ENCODE assay signal across 19 mouse cellular contexts in genomic region chr15:102745387-102745786, GRCm38 (mm10). TPM values are rescaled to one million over a fixed set of nuclear protein-coding genes. Genes with fewer than 3 reads are reported as not detected.
DNase-seq lines count a peak whose midpoint lies in the region; ATAC-seq lines count a peak whose summit lies in the region.
"Had no signal": no experiment of that assay in that cellular context is flagged by ENCODE, and none has a peak within 500 bp of the region (broad histone marks: within the 10 kb centered on the region; RNA-seq: fewer than 3 reads in every experiment).

No protein-coding gene starts in this region.

- no peak overlapping the region for H3K9ac ChIP-seq in forebrain, embryonic 15.5 days (replicated peaks)
- H3K9ac ChIP-seq in forebrain, embryonic 11.5 days (ENCODE audit: low read length): no peak overlapping the region
- H3K9ac ChIP-seq in hindbrain, embryonic 14.5 days: peak overlapping the region; percentile 53; the same call in 1 of the 2 replicates
- H3K9ac ChIP-seq in midbrain, embryonic 13.5 days (replicated peaks): 0 out of 2 replicates have a peak overlapping the region, but pooled peaks have one; percentile 60
- H3K9ac ChIP-seq in neural tube, embryonic 15.5 days (replicated peaks): no peak overlapping the region; the same call in 1 of the 2 replicates
- H3K9ac ChIP-seq: embryonic facial prominence, embryonic 13.5 days; heart, embryonic 13.5 days; liver, embryonic 14.5 days had no signal

- peaks cover 65% of the 10 kb centered on the region for H3K4me1 ChIP-seq in forebrain, embryonic 15.5 days
- peaks cover 32% of the 10 kb centered on the region for H3K4me1 ChIP-seq in forebrain, embryonic 11.5 days (replicated peaks; ENCODE audit: control insufficient read depth, insufficient read depth, low read length)
- H3K4me1 ChIP-seq in hindbrain, embryonic 14.5 days (replicated peaks; ENCODE audit: control insufficient read depth, insufficient read depth, low read length): peaks cover 54% of the 10 kb centered on the region
- H3K4me1 ChIP-seq in midbrain, embryonic 13.5 days (replicated peaks): peaks cover 57% of the 10 kb centered on the region
- H3K4me1 ChIP-seq in neural tube, embryonic 15.5 days: peaks cover 77% of the 10 kb centered on the region

- no peak overlapping the region for H3K4me3 ChIP-seq in forebrain, embryonic 15.5 days
- no peak overlapping the region for H3K4me3 ChIP-seq in forebrain, embryonic 11.5 days (ENCODE audit: low read depth, low read length)
- no peak overlapping the region for H3K4me3 ChIP-seq in hindbrain, embryonic 14.5 days (replicated peaks; ENCODE audit: low read length)
- H3K4me3 ChIP-seq in midbrain, embryonic 13.5 days (replicated peaks): no peak overlapping the region
- no peak overlapping the region for H3K4me3 ChIP-seq in neural tube, embryonic 15.5 days (replicated peaks)
- H3K4me3 ChIP-seq: left cerebral cortex, adult 2 months; myocyte had no signal

- no peaks in the 10 kb centered on the region for H3K36me3 ChIP-seq in forebrain, embryonic 15.5 days
- H3K36me3 ChIP-seq in forebrain, embryonic 11.5 days (ENCODE audit: control insufficient read depth, insufficient read depth, low read length): no peaks in the 10 kb centered on the region
- no peaks in the 10 kb centered on the region for H3K36me3 ChIP-seq in hindbrain, embryonic 14.5 days (replicated peaks; ENCODE audit: control insufficient read depth, insufficient read depth)
- no peaks in the 10 kb centered on the region for H3K36me3 ChIP-seq in midbrain, embryonic 13.5 days
- no peaks in the 10 kb centered on the region for H3K36me3 ChIP-seq in neural tube, embryonic 15.5 days
- H3K36me3 ChIP-seq: embryonic facial prominence, embryonic 13.5 days; heart, embryonic 13.5 days; limb, embryonic 13.5 days had no signal

- peaks cover 10% of the 10 kb centered on the region; the same call in 1 of the 2 replicates for H3K27me3 ChIP-seq in forebrain, embryonic 15.5 days
- H3K27me3 ChIP-seq in forebrain, embryonic 11.5 days (ENCODE audit: control insufficient read depth, insufficient read depth, low read length): peaks cover 70% of the 10 kb centered on the region
- H3K27me3 ChIP-seq in hindbrain, embryonic 14.5 days (ENCODE audit: control insufficient read depth, insufficient read depth, low read length): peaks cover 36% of the 10 kb centered on the region
- peaks cover 52% of the 10 kb centered on the region for H3K27me3 ChIP-seq in midbrain, embryonic 13.5 days
- peaks cover 29% of the 10 kb centered on the region for H3K27me3 ChIP-seq in neural tube, embryonic 15.5 days (replicated peaks)

- H3K27ac ChIP-seq in forebrain, embryonic 15.5 days (replicated peaks): peak overlapping the region; percentile 99
- H3K27ac ChIP-seq in forebrain, embryonic 11.5 days (ENCODE audit: low read depth, low read length): no peak overlapping the region
- peak overlapping the region; percentile 97 for H3K27ac ChIP-seq in hindbrain, embryonic 14.5 days
- H3K27ac ChIP-seq in midbrain, embryonic 13.5 days: peak overlapping the region; percentile 99
- peak overlapping the region; percentile 95 for H3K27ac ChIP-seq in neural tube, embryonic 15.5 days (replicated peaks)
- H3K27ac ChIP-seq: embryonic facial prominence, embryonic 13.5 days; heart, embryonic 13.5 days; limb, embryonic 13.5 days; liver, embryonic 14.5 days had no signal

- no peak for DNase-seq in forebrain, embryonic 11.5 days (ENCODE audit: low spot score)
- DNase-seq in hindbrain, embryonic 14.5 days (ENCODE audit: low spot score): no peak
- DNase-seq in layer of hippocampus, postnatal 14 days (ENCODE audit: low spot score in 2 of 2): no peak
- DNase-seq: adrenal gland, postnatal 10 days; cerebellum, adult 2 months; heart, postnatal 4 days; right cerebral cortex, postnatal 25 days; thymus, postnatal 14 days had no signal

- no peaks in the 10 kb centered on the region for H3K9me3 ChIP-seq in forebrain, embryonic 15.5 days
- no peaks in the 10 kb centered on the region for H3K9me3 ChIP-seq in forebrain, embryonic 11.5 days (ENCODE audit: control insufficient read depth, low read length)
- no peaks in the 10 kb centered on the region for H3K9me3 ChIP-seq in hindbrain, embryonic 14.5 days (ENCODE audit: control insufficient read depth, low read length)
- no peaks in the 10 kb centered on the region for H3K9me3 ChIP-seq in midbrain, embryonic 13.5 days
- H3K9me3 ChIP-seq in neural tube, embryonic 15.5 days (replicated peaks): no peaks in the 10 kb centered on the region
- H3K9me3 ChIP-seq: embryonic facial prominence, embryonic 13.5 days; heart, embryonic 13.5 days; limb, embryonic 13.5 days had no signal

- no peak for ATAC-seq in forebrain, embryonic 15.5 days (replicated peaks)
- ATAC-seq in forebrain, embryonic 11.5 days (replicated peaks; ENCODE audit: low FRiP score): no peak
- no peak for ATAC-seq in hindbrain, embryonic 14.5 days (ENCODE audit: low FRiP score)
- no peak for ATAC-seq in midbrain, embryonic 13.5 days
- no peak for ATAC-seq in neural tube, embryonic 15.5 days (ENCODE audit: low FRiP score)
- no peak for ATAC-seq in erythroblast, adult 5-6 weeks (replicated peaks; ENCODE audit: low FRiP score, poor library complexity, severe bottlenecking)
- ATAC-seq: intestine, postnatal 0 days had no signal

- H3K4me2 ChIP-seq in forebrain, embryonic 15.5 days (replicated peaks): no peak overlapping the region
- no peak overlapping the region for H3K4me2 ChIP-seq in forebrain, embryonic 11.5 days (ENCODE audit: low read depth, low read length, severe bottlenecking)
- no peak overlapping the region for H3K4me2 ChIP-seq in hindbrain, embryonic 14.5 days (replicated peaks)
- no peak overlapping the region for H3K4me2 ChIP-seq in midbrain, embryonic 13.5 days (replicated peaks)
- H3K4me2 ChIP-seq in neural tube, embryonic 15.5 days: peak overlapping the region; percentile 26; the same call in 1 of the 2 replicates

- WGBS in forebrain, embryonic 15.5 days: 31% methylated on average over 5 of the region's 5 CpGs
- WGBS in forebrain, embryonic 11.5 days: 22% methylated on average over 5 of the region's 5 CpGs
- 25% methylated on average over 5 of the region's 5 CpGs for WGBS in hindbrain, embryonic 14.5 days
- 27% methylated on average over 5 of the region's 5 CpGs for WGBS in midbrain, embryonic 13.5 days
- 37% methylated on average over 5 of the region's 5 CpGs for WGBS in neural tube, embryonic 15.5 days

RNA-seq across cellular contexts. Expression of gene Calcoco1, which starts 23.4 kb away (rescaled TPM):
- polyA plus RNA-seq in forebrain, embryonic 15.5 days (2015; fragmentation: Nextera tagmentation; extraction: Ambion mirVana): 72.1 and 74.5 TPM in 2 replicates
- polyA plus RNA-seq in forebrain, embryonic 11.5 days (2014; fragmentation: Nextera tagmentation; extraction: Ambion mirVana): 30.4 and 31.1 TPM in 2 replicates
- polyA plus RNA-seq in hindbrain, embryonic 14.5 days (2014; fragmentation: Nextera tagmentation; extraction: Ambion mirVana): 32.2 and 33.1 TPM in 2 replicates
- 41.9 and 51.1 TPM in 2 replicates for polyA plus RNA-seq in midbrain, embryonic 13.5 days (2015; fragmentation: Nextera tagmentation; extraction: Ambion mirVana)
- 28.3 and 41.6 TPM in 2 replicates for polyA plus RNA-seq in neural tube, embryonic 15.5 days (2015; fragmentation: Nextera tagmentation; extraction: Ambion mirVana)
- total RNA-seq in layer of hippocampus, postnatal 14 days (2021): 10 to 100 TPM; 66.9 to 69.6 TPM
- 122 and 194 TPM in 2 replicates for total RNA-seq in erythroblast, adult 5-6 weeks (2015; ENCODE audit: low replicate concordance)
- total RNA-seq in erythroblast, adult 5-6 weeks (2017; ENCODE audit: low replicate concordance): 216 and 452 TPM in 2 replicates

Comparison
In these comparisons a context has a peak if more than half of its experiments do, and no peak if none do; other contexts are left out.
1. H3K9ac ChIP-seq: peak in hindbrain, embryonic 14.5 days (single experiment) and midbrain, embryonic 13.5 days (single experiment); none in forebrain, embryonic 15.5 days (single experiment), forebrain, embryonic 11.5 days (single experiment) and neural tube, embryonic 15.5 days (single experiment).